Mouse (Mus musculus): ENCODE measurements around the gene Gm20388.

Gm20388 gene

GRCm38 (mm10) chr8:120009284-120009683 is 98.6 kb downstream of the Gm20388 start:
- no peak for DNase-seq (ENCODE audit: low read depth, low spot score)

GRCm38 (mm10) chr8:120012491-120012890 is 101.8 kb downstream of the Gm20388 start:
- DNase-seq (ENCODE audit: low read depth, low spot score), result no peak

- peak; percentile 31 for DNase-seq (ENCODE audit: low read depth, low spot score)
Measured at GRCm38 (mm10) chr8:120012927-120013326, 102.3 kb downstream of the Gm20388 start.

- no peak for DNase-seq (ENCODE audit: low read depth, low spot score)
Measured at GRCm38 (mm10) chr8:120014267-120015023, 103.8 kb downstream of the Gm20388 start.

GRCm38 (mm10) chr8:120015916-120016315 is 105.3 kb downstream of the Gm20388 start:
- DNase-seq (ENCODE audit: low read depth, low spot score), result no peak

GRCm38 (mm10) chr8:120016424-120016823 is 105.8 kb downstream of the Gm20388 start:
- DNase-seq (ENCODE audit: low read depth, low spot score), result no peak

GRCm38 (mm10) chr8:120017349-120017748 is 106.7 kb downstream of the Gm20388 start:
- no peak for DNase-seq (ENCODE audit: low read depth, low spot score)

- DNase-seq (ENCODE audit: low read depth, low spot score), result no peak
Measured at GRCm38 (mm10) chr8:120017786-120018185, 107.1 kb downstream of the Gm20388 start.

- no peak for DNase-seq (ENCODE audit: low read depth, low spot score)
Measured at GRCm38 (mm10) chr8:120018379-120018778, 107.7 kb downstream of the Gm20388 start.

GRCm38 (mm10) chr8:120019297-120019696 is 108.7 kb downstream of the Gm20388 start:
- no peak for DNase-seq (ENCODE audit: low read depth, low spot score)

- DNase-seq (ENCODE audit: low read depth, low spot score), result no peak
Measured at GRCm38 (mm10) chr8:120020298-120020697, 109.7 kb downstream of the Gm20388 start.

- DNase-seq (ENCODE audit: low read depth, low spot score), result no peak
Measured at GRCm38 (mm10) chr8:120026199-120026598, 115.6 kb downstream of the Gm20388 start.

- no peak for DNase-seq (ENCODE audit: low read depth, low spot score)
Measured at GRCm38 (mm10) chr8:120026991-120027390, 116.3 kb downstream of the Gm20388 start.

GRCm38 (mm10) chr8:120030447-120030846 is 119.8 kb downstream of the Gm20388 start:
- DNase-seq (ENCODE audit: low read depth, low spot score), result peak; percentile 26

GRCm38 (mm10) chr8:120032549-120033208 is 122.0 kb downstream of the Gm20388 start:
- no peak for DNase-seq (ENCODE audit: low read depth, low spot score)

GRCm38 (mm10) chr8:120034471-120034870 is 123.8 kb downstream of the Gm20388 start:
- peak; percentile 54 for DNase-seq (ENCODE audit: low read depth, low spot score)

GRCm38 (mm10) chr8:120036111-120036510 is 125.5 kb downstream of the Gm20388 start:
- DNase-seq (ENCODE audit: low read depth, low spot score), result peak; percentile 29

GRCm38 (mm10) chr8:120036578-120036977 is 125.9 kb downstream of the Gm20388 start:
- DNase-seq (ENCODE audit: low read depth, low spot score), result no peak

GRCm38 (mm10) chr8:120037199-120037598 is 126.6 kb downstream of the Gm20388 start:
- peak; percentile 25 for DNase-seq (ENCODE audit: low read depth, low spot score)

GRCm38 (mm10) chr8:120037611-120038010 is 127.0 kb downstream of the Gm20388 start:
- peak; percentile 15 for DNase-seq (ENCODE audit: low read depth, low spot score)

GRCm38 (mm10) chr8:120038741-120039140 is 128.1 kb downstream of the Gm20388 start:
- no peak for DNase-seq (ENCODE audit: low read depth, low spot score)

- no peak for DNase-seq (ENCODE audit: low read depth, low spot score)
Measured at GRCm38 (mm10) chr8:120039313-120039919, 128.8 kb downstream of the Gm20388 start.

GRCm38 (mm10) chr8:120040861-120041260 is 130.2 kb downstream of the Gm20388 start:
- DNase-seq (ENCODE audit: low read depth, low spot score), result peak; percentile 69
